9 mouse cellular contexts compared by ENCODE assay signal in the genomic region with DNA sequence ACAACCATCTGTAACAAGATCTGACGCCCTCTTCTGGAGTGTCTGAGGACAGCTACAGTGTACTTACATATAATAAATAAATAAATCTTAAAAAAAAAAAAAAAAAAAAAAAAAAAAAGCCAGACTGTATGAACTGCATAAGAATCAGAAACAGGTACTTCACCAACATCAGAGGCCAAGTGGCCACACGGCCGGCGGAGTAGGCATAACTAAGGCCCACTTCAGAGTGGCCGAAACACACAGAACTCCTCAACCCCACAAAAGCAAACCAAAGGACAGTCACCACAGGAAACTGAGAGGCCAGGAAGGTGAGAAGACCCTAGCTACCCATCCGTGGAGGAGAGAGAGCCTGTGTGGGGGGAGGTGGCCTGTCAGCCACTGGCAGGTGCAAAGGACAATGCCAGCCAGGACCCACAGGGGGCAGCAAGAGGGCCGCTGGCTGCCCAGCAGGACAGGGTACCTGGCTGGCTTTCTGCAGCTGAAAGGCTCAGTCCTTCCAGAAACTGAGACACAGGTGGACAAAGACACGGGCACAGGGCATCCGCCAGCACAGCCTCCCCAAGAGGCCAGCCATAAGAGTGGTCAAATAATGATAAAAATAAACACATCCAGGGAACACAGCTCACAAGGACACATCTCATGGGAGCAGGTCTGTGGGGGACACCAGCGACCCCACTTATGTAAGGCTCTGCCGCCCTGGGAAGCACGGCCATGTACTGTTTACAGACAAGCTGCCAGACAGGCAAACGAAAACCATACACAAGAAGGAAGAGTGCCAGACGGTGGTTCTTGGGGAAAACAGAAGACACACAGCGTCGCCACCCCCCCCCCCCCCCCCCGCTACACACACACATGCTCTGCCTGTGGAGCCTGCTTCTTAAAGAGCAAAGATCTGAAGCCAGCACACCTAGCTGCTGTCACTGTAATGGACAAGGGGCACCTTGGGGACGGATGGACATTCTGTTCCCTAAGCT. TPM values are rescaled to one million over a fixed set of nuclear protein-coding genes. Genes with fewer than 3 reads are reported as not detected.
DNase-seq lines count a peak whose midpoint lies in the region; ATAC-seq lines count a peak whose summit lies in the region.
"Had no signal": no experiment of that assay in that cellular context is flagged by ENCODE, and none has a peak within 500 bp of the region (broad histone marks: within the 10 kb centered on the region; RNA-seq: fewer than 3 reads in every experiment).

No protein-coding gene starts in this region.

- no peak overlapping the region for H3K4me2 ChIP-seq in heart, embryonic 11.5 days
- 0 out of 2 replicates have a peak overlapping the region, but pooled peaks have one; percentile 4 for H3K4me2 ChIP-seq in heart, embryonic 14.5 days (ENCODE audit: low read length)

- peaks cover 64% of the 10 kb centered on the region for H3K4me1 ChIP-seq in heart, embryonic 11.5 days (ENCODE audit: control insufficient read depth, insufficient read depth, low read length)
- peaks cover 40 to 55% of the 10 kb centered on the region in 2 experiments for H3K4me1 ChIP-seq in heart, embryonic 14.5 days (ENCODE audit: control insufficient read depth in 2 of 2, insufficient read depth in 2 of 2, low read length in 2 of 2)

- peak; percentile 44 to 67 for DNase-seq in heart, adult 18-20 months
- DNase-seq in adrenal gland, postnatal 36 days: peak; percentile 56 to 81
- peak; percentile 81 to 87 for DNase-seq in kidney, postnatal 25 days
- DNase-seq in retina, embryonic 14.5 days (ENCODE audit: low spot score): peak; percentile 79
- DNase-seq in right cerebral cortex, postnatal 36 days (ENCODE audit: low spot score in 2 of 2): no peak
- no peak for DNase-seq in layer of hippocampus, adult 9-10 months (ENCODE audit: low spot score)

- no peak overlapping the region for H3K27ac ChIP-seq in heart, embryonic 11.5 days (ENCODE audit: low read depth, low read length)
- no peak overlapping the region for H3K27ac ChIP-seq in heart, embryonic 14.5 days (replicated peaks in 1 of 2; ENCODE audit: control insufficient read depth in 1 of 2, insufficient read depth in 1 of 2, low read depth in 2 of 2, low read length in 2 of 2)

- H3K9me3 ChIP-seq in heart, embryonic 11.5 days (replicated peaks; ENCODE audit: control insufficient read depth, low read length): no peaks in the 10 kb centered on the region
- no peaks in the 10 kb centered on the region for H3K9me3 ChIP-seq in heart, embryonic 14.5 days (ENCODE audit: control insufficient read depth, low read length)

- no peaks in the 10 kb centered on the region for H3K27me3 ChIP-seq in heart, embryonic 11.5 days (ENCODE audit: control insufficient read depth, insufficient read depth, low read length)
- no peaks in the 10 kb centered on the region for H3K27me3 ChIP-seq in heart, embryonic 14.5 days (ENCODE audit: control insufficient read depth, insufficient read depth, low read length)
- H3K27me3 ChIP-seq: Patski had no signal

- WGBS in heart, embryonic 11.5 days (ENCODE audit: insufficient replicate concordance): 54% methylated on average over 17 of the region's 18 CpGs
- WGBS in heart, embryonic 14.5 days: 46% methylated on average over 17 of the region's 18 CpGs

- no peak overlapping the region for H3K9ac ChIP-seq in heart, embryonic 11.5 days (ENCODE audit: low read depth, low read length)
- 0 out of 2 replicates have a peak overlapping the region, but pooled peaks have one; percentile 30 for H3K9ac ChIP-seq in heart, embryonic 14.5 days (ENCODE audit: low read length)

- H3K36me3 ChIP-seq in heart, embryonic 11.5 days (ENCODE audit: control insufficient read depth, insufficient read depth, low read length): no peaks in the 10 kb centered on the region
- no peaks in the 10 kb centered on the region for H3K36me3 ChIP-seq in heart, embryonic 14.5 days (ENCODE audit: control insufficient read depth, insufficient read depth, low read length)

- H3K4me3 ChIP-seq in heart, embryonic 11.5 days (ENCODE audit: low read depth, low read length): no peak overlapping the region
- no peak overlapping the region for H3K4me3 ChIP-seq in heart, embryonic 14.5 days (ENCODE audit: control insufficient read depth in 1 of 2, insufficient read depth in 1 of 2, low read depth in 1 of 2, low read length in 2 of 2)

- ATAC-seq in heart, embryonic 11.5 days (replicated peaks; ENCODE audit: insufficient number of reproducible peaks, low FRiP score, low TSS enrichment): no peak
- no peak for ATAC-seq in heart, embryonic 14.5 days (ENCODE audit: insufficient number of reproducible peaks, insufficient read depth, low FRiP score, low read depth)
- ATAC-seq: Patski had no signal

RNA-seq across cellular contexts. Expression of a gene that starts 44.1 kb away (rescaled TPM):
- 10 to 100 TPM; 38.5 to 42.5 TPM for total RNA-seq in heart, adult 18-20 months (2021)
- 6.3 and 7.8 TPM in 2 replicates for polyA plus RNA-seq in heart, embryonic 11.5 days (2014; fragmentation: Nextera tagmentation; extraction: Ambion mirVana)
- total RNA-seq in adrenal gland, postnatal 36 days (2021): 10 to 100 TPM; 21.6 to 28.8 TPM
- polyA plus RNA-seq in heart, embryonic 14.5 days (2014; fragmentation: Nextera tagmentation; extraction: Ambion mirVana): 7.2 and 8.2 TPM in 2 replicates

RNA-seq across cellular contexts. Expression of a gene that starts 51.7 kb away (rescaled TPM):
- 10 to 100 TPM; 25.6 to 30.2 TPM for total RNA-seq in heart, adult 18-20 months (2021)
- polyA plus RNA-seq in heart, embryonic 11.5 days (2014; fragmentation: Nextera tagmentation; extraction: Ambion mirVana): 4.0 and 5.6 TPM in 2 replicates
- total RNA-seq in adrenal gland, postnatal 36 days (2021): 10 to 100 TPM; 26.6 to 32.9 TPM
- 3.2 and 3.9 TPM in 2 replicates for polyA plus RNA-seq in heart, embryonic 14.5 days (2014; fragmentation: Nextera tagmentation; extraction: Ambion mirVana)

RNA-seq across cellular contexts. Expression of a gene that starts 52.0 kb away (rescaled TPM):
- 10 to 100 TPM; 89.9 to 97.2 TPM for total RNA-seq in heart, adult 18-20 months (2021)
- 62.4 and 64.4 TPM in 2 replicates for polyA plus RNA-seq in heart, embryonic 11.5 days (2014; fragmentation: Nextera tagmentation; extraction: Ambion mirVana)
- total RNA-seq in adrenal gland, postnatal 36 days (2021): 100 to 1,000 TPM; 108 to 126 TPM
- 60.4 and 68.2 TPM in 2 replicates for polyA plus RNA-seq in heart, embryonic 14.5 days (2014; fragmentation: Nextera tagmentation; extraction: Ambion mirVana)

Comparison
In these comparisons a context has a peak if more than half of its experiments do, and no peak if none do; other contexts are left out.
1. DNase-seq: peak in heart, adult 18-20 months (2 of 2), adrenal gland, postnatal 36 days (2 of 2), kidney, postnatal 25 days (2 of 2) and retina, embryonic 14.5 days (single experiment); none in right cerebral cortex, postnatal 36 days (0 of 2) and layer of hippocampus, adult 9-10 months (single experiment).